Mouse (Mus musculus): ENCODE data around the gene 2310034C09Rik.
"Not testable (repeated sequence)": the region's sequence is repeated elsewhere in the genome, so short reads cannot be mapped to it uniquely, and the experiment has no call there.

Gene 2310034C09Rik

DNA sequence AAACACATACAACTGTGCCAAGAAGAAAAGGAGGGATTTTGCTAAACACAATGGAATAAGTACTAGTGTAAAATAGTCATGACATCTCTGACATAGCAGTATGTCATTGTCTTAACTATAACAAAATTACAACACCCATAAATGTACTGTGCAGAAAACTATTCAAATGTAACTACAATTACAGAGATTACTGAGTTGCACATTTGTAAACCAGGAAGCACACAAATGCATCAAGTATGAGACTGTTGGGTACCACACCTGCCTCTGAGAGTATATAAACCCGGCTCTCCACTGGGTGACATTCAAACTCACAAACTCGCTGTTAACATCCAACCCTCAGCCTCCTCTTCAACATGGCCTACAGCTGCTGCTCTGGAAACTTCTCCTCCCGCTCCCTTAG, at the start of gene 2310034C09Rik:
Gene 2310034C09Rik, plus strand, starts transcription at position 301 of the 400 bp plus-strand sequence.
- not testable (repeated sequence) for DNase-seq

DNA sequence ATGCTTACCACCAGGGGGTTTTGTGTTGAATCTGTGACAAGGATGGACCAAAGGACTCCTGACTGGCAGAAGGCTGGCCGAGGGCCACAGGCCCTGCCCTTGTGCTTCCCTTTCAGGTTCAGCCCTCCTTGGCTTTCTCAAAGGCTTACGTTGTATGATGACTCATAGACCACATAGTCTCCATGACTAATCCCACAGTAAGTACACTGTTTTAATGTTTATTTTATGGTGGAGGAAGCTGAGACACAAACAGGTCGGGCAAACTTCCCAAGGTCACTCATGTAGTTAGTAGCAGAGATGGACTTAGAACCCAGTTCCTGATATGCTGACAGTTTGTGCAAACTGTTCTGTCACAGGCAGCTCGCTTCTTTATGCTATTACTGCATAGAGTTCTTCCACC, 47.9 kb upstream of the 2310034C09Rik start:
- DNase-seq, result no peak

DNA sequence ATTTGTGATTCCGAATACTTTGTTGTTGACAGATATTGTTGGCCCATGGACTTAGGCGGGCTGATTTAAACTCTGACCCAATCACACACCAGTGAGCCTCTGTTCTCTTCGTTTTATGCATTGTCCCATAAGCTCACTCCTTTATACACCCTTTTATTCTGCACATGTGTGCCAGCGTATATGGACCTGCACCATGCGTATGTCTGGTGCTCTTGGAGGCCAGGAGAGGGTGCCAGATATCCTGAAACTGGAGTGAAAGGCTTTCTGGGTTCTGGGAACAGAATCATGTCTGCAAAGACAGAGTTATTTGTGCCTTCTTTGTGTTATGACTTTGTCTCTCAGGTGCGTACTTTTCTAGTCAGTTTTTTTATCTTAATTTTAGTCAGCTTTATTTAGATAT, 47.4 kb upstream of the 2310034C09Rik start:
- DNase-seq, result no peak

DNA sequence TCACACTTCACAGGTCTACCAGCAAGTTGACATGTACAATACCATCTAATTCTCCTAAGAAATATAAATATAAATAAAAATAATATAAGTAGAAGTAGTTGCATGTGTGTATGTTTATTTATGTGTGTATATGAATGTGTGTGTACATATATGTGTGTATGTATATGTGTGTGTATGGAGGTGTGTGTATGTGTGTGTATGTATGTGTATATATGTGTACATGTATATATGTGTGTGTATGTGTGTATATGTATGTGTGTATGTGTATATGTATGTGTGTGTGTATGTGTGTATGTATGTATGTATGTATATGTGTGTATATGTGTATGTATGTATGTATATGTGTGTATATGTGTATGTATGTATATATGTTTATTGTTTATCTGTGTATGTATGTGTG, 42.1 kb upstream of the 2310034C09Rik start:
- DNase-seq, result no peak

DNA sequence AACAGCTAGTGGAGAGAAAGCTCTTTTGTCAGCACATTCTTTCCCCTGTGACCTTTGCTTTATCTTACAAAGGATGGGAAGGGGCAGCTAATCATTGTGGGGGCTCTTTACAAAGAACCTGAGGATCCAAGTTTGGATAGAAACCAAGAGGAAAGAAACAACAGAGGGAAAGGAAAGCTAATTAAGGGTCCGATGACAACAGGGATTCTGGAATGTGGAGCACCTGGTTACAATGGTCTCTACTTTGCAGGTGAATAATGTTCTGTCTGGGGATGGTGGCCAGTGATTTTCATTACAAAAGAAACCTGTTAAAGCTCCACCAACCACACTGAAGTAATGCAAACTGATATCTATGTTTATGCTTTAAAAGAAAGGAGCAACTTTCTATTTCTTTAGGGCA, 38.6 kb upstream of the 2310034C09Rik start:
- no peak for DNase-seq

DNA sequence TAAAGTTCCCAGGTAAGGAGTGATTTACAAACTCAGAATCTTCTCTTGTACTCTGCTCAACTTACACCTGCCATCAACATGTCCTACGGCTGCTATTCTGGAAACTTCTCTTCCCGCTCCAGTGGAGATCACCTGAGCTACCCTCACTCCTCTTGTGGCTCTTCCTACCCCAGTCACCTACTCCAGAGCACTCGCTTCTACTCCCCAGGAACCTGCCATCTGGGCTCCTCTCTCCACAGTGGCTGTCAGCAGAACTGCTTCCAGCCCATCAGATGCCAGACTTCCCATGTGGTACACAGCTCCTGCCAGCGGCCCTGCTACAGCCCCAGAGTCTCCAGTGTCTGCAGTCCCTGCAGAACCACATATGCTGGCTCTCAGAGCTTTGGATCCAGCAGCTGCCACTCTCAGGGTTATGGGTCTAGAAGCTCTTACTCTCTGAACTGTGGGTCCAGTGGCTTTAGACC, 29.8 kb upstream of the 2310034C09Rik start, which contains the start of gene Krtap13-1:
Gene Krtap13-1, plus strand, starts transcription at position 51 of the 464 bp plus-strand sequence.
- DNase-seq, result no peak

DNA sequence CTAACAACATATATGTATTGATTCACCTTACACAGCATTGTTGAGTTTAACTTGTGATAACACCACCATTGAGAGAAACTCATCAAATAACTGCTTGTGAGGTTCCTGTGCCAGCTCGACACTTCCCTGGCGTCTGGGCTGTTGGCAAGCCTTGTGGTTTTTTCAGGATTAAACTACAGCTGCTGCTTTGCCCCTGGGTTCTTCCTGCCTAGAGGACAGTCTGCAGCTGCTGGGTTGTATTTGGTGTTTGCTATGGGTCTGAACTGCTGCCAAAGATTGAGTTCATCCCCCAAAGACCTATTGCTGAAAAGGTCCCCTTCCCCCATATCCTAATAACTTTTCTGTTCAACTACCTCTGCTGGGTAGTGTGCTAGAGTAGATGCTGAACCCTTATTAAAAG, 23.3 kb upstream of the 2310034C09Rik start:
- DNase-seq, result no peak

DNA sequence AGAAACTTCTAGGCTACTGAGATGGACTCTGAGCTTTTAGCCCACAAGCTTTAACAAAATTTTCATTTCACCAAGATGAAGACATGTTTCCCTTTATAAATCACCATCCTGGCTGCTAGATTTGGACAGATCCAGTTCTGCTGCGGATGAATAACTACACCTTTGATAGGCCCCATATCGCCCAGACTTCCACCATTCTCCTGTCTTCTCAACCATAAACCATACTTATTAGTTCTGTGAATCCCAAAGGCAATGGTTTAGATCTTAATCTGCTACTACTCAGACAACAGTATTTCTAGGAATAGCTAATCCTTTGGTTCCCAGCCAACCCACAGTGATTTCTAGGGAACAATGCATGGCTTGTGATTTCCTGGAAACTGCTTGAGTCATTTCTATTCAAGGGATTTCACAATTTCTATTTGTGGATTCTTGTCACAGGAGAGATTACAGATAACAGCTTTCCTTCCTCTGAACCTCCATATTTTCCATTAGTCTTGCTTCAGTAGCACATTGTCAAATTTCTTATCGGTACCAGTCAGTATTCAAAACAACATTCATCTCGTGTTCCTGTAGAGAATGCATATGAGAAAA, 13.8 kb upstream of the 2310034C09Rik start:
- peak; percentile 37 for DNase-seq

DNA sequence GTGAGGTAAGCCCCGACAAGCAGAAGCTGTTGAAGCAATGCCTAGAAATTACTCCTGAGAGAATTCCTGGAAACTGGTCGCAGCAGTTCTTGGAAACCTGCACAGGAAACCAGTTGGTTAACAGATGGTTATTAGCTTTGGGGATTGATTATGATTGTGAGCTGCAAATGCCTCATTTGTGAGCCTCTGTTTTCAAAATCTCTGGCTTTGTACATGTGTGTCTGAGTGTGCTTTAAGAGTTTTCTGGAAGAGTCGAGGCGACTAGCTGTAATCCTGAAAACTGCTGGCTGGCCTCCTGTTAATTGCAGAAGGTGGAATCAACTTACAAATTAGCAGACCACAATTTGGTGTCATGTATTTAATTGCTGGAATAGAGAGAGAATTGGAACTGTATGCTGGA, 10.7 kb upstream of the 2310034C09Rik start:
- no peak for DNase-seq

DNA sequence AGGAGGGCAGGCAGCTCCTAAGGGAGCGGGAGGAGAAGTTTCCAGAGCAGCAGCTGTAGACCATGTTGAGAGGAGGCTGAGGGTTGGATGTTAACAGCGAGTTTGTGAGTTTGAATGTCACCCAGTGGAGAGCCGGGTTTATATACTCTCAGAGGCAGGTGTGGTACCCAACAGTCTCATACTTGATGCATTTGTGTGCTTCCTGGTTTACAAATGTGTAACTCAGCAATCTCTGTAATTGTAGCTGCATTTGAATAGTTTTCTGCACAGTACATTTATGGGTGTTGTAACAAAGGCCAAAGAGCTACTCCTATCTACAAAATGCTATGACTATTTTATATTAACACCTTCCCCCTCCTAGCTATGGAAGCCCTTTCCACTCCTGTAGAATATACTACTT, 7.1 kb upstream of the 2310034C09Rik start, which contains the start of gene Krtap13:
Gene Krtap13, minus strand, starts transcription at position 101 of the 400 bp plus-strand sequence.
- not testable (repeated sequence) for DNase-seq

DNA sequence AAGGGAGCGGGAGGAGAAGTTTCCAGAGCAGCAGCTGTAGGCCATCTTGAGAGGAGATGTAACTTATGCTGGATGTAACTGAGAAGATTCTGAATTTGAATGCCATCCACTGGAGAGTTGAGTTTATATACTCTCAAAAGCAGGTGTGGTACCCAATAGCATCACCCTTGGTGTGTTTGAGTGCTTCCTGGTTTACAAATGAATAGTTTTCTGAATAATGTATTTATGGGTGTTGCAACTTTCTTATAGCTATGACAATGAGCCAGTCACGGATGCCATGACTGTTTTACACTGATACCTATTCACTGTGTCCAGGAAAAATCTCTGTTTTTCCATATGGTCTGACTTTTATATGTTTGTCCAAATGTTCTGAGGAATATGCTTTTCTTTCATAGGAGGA, 15.5 kb downstream of the 2310034C09Rik start, which contains the start of gene 2310057N15Rik:
Gene 2310057N15Rik, minus strand, starts transcription at position 101 of the 400 bp plus-strand sequence.
- DNase-seq, result no peak

DNA sequence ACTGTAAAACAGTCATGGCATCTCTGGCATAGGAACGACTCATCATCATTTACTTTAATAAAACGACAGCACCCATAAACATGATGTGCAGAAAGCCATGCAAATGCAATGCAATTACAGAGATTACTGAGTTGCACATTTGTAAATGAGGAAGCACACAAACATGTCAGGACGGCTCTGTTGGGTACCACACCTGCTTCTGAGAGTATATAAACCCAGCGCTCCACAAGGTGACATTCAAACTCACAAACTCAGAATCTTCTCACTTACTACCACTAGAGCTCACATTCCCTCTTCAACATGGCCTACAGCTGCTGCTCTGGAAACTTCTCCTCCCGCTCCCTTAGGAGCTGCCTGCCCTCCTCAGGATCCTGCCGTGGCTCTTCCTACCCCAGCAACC, 18.9 kb downstream of the 2310034C09Rik start, which contains the start of gene Gm5965:
Gene Gm5965, plus strand, starts transcription at position 301 of the 400 bp plus-strand sequence.
- no peak for DNase-seq

DNA sequence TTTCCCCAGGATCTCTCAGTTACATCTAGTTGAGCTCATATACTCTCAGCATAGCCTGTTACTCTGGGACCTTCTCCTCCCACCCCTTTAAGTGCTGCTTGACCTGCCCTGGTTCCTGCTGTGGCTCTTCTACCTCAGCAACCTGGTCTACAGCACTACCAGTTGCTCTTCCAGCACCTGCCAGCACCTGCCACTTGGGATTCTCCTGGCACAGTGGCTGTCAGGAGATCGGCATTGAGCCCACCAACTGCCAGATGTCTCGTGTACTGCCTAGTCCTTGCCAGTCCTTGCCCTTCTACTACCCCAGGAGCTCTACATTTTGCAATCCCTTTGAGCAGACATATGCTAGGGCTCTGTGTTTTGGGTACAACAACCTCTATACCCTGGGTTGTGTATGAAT, 28.1 kb downstream of the 2310034C09Rik start:
- DNase-seq, result no peak

Measured in lung, postnatal 14 days (tissue).